Mouse (Mus musculus) lung, postnatal 10 days (tissue): ENCODE results near the gene Baat.
"Not testable (repeated sequence)": the region's sequence is repeated elsewhere in the genome, so short reads cannot be mapped to it uniquely, and the experiment has no call there.

ENCODE experiments used
- DNase-seq: peaks from one replicate; pipeline ENCODE4 v3.0.0; 2021

The Baat gene

DNA sequence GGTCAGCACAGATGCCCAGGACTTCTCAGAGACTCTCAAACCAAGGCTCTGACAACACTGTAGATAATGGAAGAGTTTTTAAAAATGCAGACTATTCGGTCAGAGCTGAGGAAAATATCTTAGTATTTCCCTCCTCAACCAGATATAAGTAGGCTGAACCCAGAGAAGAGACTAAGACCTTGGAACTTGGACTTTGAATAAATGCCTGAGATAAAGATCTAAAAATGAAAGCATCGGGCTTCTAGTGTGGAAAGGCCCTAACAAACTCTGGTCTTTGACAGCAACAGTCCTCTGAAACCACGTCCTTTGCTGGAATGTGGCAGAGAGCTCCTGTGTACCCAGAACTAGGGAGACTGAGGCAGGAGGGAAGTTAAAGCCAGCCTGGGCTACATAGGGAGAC lies at the start of gene Baat:
Gene Baat, minus strand, starts transcription at position 172 of the 400 bp plus-strand sequence.
- DNase-seq: no peak

DNA sequence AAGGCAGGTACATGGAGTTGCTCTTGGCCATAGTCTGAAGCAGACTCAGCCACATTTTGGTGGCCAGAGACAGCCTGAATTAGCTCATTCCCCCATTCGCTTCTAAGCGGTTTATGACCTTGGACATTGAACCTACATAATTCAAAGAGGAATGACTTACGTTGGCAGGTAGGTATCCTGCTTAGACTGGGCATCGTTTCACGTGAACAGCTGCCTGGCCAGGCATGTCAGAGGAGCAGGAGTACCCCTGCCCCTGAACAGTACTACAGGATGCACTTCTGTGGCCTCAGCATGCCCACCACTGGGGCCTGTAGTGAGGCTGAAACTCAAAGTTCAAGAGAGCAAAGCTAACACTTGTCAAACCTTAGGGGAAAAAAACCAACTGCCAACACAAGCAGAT lies 47.0 kb upstream of the Baat start:
- DNase-seq: no peak

DNA sequence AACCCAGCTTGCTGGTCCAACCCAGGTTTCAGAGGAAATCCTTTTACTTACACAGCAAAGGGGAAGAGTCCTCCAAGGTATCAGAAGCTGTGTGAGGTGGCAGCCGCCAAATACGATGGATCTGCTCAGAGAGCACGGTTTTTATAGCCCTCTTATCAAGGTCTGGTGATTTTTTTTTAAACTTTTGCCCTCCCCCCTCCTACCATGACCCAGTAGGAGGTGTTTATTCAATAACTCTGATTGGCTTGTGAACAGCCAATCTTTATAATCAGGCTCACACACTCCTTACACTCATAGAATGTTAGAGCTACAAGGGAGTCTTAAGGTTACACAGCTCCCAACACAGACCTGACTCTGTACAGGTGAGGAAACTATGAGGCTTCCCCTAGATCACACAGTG lies 43.0 kb upstream of the Baat start, which contains the start of gene Aldob:
Gene Aldob, minus strand, starts transcription at position 164 of the 400 bp plus-strand sequence.
- no peak for DNase-seq

DNA sequence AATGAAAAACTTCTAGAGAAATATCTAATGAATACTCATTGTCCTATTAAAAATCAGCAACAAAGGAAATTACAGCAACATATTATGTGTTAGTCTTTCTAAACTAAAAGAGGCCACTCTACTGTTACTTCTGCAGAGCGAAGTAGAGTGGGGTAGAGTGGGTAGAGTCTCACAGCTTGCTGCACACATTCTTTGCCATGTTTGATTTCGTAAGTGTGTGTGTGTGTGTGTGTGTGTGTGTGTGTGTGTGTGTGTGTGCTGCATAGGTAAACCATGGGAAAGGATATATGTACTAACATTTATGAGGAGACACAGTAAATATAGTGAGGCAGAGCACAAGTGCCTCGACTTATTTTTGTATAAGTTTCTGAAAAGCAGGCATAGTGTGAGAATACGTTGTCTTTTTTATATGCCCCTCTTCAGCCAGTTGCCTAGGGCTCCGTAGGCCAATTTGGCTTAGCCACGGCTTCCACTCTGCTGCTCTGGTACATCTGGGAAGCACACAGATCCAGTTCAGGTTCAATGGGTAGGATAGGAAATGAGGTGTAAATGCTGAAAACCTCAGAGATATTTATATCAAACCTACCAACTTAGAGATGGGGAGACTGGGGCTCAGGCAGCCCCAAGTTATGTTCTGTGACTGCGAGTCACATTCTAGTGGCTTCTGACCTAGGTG lies 41.3 kb upstream of the Baat start:
- no peak for DNase-seq

DNA sequence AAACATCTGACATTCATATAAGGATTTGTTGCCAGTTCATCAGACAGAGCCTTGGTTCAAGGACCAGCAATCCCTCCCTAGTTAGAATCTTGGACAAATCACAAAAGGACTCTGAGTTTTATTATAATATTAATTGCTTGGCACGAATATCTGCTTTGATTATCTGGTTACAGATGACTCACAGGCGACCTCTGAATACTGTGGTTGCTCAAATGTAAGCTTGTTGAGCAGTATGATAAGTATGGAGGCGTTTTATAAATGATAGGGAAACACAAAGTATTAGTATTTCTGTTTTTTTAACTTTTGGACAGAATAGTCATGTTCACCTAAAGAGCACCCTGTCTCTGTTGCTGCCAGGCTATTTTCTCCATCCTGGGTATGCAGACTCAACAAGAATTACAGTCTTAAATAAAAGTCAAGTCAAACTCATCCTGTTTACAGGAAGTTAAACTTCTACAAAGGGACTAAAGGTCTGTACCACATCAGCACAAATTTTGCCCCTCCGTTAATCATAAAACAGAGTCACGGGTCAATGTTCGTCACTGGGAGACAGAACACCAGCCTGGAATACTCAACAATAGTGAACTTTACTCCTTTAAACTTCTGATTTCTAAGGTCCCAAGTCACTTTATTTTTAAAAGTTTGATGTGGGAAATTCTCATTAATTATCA lies 40.7 kb upstream of the Baat start:
- no peak for DNase-seq

DNA sequence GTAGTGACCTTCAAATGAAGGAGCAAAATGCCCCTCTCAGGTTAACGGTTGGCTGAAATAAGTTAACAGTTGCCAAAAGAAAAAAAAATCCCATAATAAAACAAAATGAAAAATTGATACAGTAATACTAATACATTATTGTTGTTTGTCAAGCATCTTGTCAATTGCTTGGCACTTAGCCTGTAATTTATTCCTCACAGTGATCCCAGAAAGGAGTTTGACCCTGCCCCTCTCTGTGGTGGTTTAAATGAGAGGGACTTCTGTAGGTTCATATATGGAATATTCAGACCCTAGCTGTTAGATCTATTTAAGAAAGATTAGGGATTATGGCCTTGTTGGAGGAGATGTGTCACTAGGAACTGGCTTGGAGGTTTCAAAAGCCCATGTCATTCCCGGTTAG lies 39.7 kb upstream of the Baat start:
- DNase-seq: no peak

DNA sequence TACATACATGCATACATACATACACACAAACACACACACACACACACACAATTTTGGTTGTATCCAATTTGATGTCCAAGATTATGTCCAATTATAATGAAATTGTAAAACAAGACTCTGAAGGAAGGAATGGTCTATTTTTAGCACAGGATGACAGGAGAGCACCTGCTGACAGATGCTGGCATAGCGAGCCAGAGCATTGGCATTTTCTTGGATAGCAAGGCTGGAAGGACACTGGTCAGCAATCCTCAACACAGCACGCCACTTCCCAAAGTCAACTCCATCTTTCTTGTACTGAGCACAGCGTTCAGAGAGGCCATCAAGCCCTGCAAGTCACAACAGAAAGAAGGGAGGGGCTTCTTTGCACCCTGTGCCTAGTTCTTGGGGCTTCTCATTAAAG lies 34.6 kb upstream of the Baat start:
- no peak for DNase-seq

DNA sequence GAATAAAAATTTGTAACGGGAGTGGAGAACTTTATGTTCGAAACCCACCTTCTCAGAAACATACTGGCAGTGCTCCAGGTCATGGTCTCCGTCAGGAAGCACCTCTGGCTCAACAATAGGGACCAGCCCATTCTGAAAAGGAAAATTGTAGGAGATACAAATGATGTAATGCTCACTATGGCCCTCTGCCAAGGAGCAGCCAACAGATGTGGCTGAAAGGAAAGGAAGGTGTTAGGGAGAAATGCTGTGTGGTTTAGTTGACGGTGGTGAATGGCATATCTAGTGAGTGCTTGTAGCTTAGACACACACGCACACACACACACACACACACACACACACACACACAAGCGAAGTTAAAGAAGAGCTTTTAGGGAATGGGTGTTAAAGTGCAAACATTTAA lies 33.3 kb upstream of the Baat start:
- DNase-seq: peak; percentile 49

DNA sequence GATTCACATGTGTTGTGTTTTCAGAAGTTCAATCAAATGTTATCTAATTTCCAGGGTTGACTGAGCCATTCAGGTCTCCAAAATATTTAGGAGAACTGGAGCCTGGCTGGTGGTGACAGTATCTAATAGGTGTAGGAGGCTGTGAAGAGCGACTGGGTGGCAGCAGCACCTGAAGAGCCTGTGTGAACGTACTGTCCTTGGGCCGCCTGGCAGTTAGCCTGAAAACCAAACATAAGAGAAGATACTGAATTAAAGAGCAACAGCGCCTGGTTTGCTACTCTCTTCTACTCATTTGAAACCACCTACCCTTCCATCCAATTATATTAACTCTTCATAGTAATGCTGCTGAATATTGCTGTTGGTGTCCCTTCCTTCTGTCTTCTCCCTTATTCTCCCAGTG lies 30.3 kb upstream of the Baat start:
- DNase-seq: no peak

DNA sequence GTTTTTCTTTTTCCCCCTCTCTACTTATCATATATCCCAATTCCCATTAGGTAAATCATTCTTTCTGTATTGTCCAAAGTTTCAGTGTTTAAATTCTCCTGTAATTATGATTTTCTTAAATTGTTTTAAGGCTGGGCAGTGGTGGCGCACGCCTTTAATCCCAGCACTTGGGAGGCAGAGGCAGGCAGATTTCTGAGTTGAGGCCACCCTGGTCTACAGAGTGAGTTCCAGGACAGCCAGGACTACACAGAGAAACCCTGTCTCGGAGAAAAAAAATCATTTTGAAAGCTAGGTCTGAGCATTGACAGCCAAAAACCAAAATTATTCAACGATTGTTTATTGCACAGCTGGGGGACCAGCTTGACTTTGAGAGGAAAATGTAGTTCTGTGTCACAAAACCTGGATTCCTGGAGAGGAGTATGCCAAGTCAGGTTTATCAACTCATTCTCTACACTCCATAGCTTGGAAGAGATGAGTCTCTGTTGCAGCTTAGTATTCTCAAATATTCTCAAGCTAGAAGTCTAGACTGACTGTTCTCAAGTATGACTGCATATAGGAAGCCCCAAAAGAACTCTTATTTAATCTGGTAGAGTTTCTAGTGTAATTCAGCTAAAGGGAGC lies 29.4 kb upstream of the Baat start:
- DNase-seq: no peak

DNA sequence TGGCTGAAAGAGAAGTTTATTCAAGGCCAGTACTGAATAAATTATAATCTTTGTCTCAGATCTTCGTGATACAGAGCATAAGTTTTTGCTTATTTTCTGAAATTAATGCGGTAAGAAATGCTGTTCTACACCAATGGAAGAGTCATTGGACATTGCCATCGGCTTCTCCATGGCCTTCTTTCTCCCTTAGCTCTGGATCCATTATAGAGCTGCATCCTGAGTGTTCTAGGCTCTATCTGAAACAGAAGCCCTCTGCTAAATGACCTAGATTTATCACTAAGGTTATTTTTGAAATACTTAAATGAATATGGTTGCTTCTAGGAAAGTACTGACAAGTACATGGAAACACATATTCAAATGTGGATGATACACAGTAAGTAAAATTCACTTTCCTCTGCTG lies 28.7 kb upstream of the Baat start:
- DNase-seq: no peak

DNA sequence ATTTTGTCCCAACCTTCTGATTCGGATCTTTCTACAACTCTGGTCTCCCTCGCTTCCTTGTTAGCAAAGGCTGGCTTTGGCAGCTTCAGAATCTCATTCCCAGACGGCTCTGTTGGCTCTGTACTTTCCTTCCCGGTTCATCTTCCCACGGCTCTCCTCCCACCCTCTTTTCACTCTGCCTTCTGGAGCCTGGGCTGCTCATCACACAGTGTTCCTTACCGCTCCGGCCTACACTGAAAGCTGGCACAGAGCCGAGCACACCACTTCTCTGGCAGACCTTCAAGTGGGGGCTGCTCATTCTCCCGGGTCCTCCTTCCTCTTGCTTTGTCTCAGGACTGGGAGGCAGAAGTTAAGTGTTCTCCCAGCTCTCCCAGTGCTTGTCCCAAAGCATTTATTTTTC lies 16.2 kb upstream of the Baat start:
- no peak for DNase-seq

DNA sequence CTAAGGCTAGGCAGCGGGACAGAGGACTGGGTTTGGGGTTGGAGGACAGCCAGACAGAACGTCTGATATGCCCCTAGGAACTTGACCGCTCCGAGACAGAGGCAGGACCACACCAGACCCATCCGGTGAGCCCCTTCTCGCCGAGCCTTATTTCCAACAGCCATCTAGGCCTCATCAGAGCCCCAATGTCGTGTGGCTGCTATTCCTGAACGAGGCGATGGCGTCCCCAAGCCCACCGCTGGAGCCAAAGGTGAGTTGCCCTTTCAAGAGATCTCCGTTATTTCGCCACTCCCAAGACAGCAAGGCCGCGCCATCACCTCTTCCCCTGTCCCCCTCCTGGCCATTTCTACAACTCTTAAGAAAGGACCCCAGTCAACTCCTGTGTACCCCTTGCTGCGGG lies 15.0 kb upstream of the Baat start:
- DNase-seq: no peak

DNA sequence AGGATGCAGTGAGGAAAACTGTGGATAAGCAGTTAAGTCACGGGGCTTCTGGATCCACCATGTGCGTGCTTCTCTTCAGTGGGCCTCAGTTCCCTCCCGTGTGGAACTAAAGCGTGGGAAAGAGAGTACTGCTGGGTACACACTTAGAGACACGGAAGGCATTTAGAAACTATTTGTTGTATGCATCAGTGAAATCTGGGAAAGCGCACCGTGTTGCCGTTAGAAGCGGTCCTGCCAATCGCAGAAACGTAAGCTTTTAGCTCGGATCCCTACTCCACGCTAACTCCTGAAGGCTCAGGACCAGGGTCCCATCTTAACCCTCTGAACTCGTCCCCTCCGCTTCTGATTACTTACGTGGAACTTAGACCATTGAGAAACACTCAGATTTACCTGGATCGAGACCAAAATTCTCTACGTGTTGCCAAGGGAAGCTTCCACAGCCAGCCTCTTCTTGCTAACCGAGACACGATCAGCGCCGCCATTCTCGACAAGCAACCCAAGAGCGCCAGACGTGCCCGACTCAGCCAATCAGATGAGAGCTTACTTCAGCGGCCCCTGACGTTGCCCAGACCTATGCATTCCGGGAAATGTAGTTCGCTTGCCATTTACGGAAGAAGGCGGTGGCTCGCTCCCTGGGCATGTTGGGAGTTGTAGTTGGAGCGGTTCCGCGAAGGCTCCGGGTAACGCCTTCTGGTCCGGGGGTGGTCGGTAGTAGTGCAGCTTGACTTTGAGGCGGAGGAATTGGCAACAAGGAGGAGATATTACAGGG lies 14.4 kb upstream of the Baat start, which contains the start of the genes Mrpl50 and Zfp189:
Gene Mrpl50, minus strand, starts transcription at position 522 of the 769 bp plus-strand sequence.
Gene Zfp189, plus strand, starts transcription at position 605 of the 769 bp plus-strand sequence.
- peak; percentile 96 for DNase-seq

DNA sequence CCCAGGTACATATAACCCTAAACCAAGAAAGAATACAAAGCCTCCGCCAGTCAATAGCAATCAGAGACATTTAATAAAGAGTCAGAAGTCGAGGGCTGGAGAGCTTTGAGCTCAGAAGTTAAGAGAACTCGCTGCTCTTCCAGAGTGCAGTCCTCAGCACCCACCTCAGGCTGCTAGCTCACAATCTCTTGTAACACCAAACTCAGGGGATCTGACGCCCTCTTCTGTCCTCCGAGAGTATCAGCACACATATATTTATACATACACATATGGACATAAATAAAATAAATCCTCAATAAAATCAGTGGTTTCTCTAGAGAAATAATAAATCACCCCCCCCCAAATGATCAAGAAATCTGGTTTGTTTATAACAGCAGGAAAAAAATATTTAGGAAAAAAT lies 13.1 kb upstream of the Baat start:
- no peak for DNase-seq

DNA sequence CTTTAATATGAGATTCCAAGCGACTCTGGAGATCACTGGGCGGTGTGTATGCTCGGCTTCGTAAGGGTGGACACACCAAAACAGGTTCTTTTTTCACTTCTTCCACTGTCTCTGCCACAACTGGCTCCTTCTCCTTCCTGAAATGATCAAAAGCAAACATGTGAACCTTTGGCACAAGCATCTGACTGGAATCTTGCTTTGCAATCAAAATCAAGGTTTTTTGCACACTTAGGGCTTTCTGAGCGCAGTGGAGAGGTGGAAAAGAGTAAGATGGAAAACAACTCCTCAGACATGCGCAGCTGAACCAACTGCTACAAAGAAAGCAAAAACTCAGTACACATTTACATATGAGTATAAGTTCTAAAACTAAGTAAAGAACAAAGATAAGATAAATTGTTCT lies 8.1 kb upstream of the Baat start:
- DNase-seq: no peak

DNA sequence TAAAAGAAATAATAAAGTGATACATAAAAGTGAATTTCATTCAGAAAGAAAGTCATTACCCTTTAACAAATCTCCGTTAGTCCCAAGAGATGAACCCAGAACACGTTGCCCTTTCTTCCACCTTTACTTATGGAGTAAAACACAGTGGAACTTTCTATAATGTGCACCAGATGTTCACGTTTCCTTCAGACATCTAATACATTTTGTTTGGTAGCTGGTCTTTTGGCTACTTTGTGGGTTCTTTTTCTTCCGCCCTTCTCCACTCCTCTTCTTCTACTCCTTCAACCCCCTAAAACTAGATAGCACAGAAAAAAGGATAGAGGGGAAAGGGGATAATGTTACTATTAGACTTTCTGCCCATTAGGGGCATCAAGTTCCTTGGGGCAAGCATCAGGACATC lies 6.3 kb upstream of the Baat start:
- no peak for DNase-seq

DNA sequence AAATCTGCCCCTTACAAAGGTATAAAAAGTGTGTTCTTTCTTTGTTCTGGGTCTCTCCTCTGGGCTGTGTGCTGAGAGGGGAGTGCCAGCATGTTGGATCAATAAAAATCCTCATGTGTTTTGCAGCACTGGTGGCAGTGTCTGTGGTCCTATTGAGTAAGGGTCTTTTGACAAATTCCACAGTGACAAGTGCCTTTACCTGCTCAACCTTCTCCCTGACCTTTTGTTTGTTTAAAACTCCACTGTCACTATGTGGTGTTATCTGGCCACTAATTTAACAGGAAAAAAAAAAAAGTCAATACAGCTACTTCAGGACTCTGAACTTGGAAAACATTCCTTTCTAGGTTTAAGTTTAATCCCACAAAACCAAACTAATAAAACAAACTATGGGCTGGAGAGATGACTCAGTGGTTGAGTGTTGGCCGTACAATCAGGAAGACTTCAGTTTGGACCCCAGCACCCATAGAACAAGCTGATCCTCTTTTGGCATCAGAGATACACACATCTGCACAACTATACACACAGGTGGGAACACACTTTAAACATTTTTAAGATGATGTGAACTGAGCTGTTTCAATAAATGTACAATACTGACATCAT lies 4.0 kb upstream of the Baat start:
- DNase-seq: not testable (repeated sequence)

DNA sequence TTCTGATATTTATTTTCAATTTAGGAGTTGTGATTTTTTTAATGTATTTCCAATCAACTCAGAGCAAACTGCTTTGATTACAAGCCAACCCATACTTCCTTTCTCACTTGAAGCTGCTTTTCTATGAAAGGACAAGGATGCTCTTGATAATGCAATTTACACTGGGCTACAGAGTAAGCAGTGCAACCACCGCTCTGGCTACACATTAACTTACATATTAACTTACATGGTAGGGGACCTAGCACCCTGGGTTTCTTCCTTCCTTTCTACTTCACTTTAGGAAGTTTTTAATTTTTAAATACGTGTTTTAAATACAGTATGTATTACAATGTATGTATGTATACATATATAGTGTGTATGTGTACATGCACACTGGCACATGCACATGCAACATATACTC lies 2.8 kb upstream of the Baat start:
- no peak for DNase-seq

DNA sequence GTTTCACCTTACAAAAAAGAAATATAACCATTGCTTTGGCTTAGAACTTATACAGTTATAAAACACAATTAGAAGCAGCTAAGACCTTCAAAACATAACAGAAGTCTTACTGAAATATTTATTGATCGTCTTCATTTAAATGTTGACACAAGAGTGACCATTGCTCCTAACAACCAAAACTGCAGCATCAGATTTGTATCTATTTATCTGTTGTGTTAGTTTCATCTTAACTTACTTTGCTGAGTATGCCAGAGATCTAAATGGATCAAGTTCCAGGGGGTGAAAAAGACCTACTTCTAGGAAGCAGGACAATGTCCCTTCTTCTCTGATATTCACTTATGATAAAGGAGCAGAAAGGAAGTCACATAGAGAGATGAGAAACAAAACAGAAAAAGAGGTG lies 2.8 kb downstream of the Baat start:
- DNase-seq: no peak

DNA sequence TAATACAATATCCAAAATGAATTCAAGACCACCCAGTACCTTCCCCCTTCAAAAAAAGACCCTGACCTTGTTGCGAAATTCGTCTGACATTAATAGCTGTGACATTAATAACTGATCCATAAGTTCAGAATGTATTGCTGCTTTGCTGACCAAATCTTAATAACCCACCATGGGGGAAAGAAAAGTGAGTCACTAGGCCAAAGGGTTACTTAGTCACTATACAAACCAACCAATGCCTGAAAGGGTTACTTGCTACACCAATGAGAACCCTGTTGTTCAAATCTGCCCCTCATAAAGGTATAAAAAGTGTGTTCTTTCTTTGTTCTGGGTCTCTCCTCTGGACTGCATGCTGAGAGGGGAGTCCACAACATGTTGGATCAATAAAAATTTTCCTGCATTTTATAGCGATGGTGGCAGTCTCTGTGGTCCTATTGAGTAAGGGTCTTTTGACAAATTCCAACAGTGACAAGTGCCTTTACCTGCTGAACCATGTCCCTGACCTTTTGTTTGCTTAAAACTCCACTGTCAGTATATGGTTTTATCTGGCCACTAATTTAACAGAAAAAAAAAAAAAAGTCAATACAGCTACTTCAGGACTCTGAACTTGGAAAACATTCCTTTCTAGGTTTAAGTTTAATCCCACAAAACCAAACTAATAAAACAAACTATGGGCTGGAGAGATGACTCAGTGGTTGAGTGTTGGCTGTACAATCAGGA lies 20.3 kb downstream of the Baat start:
- not testable (repeated sequence) for DNase-seq

DNA sequence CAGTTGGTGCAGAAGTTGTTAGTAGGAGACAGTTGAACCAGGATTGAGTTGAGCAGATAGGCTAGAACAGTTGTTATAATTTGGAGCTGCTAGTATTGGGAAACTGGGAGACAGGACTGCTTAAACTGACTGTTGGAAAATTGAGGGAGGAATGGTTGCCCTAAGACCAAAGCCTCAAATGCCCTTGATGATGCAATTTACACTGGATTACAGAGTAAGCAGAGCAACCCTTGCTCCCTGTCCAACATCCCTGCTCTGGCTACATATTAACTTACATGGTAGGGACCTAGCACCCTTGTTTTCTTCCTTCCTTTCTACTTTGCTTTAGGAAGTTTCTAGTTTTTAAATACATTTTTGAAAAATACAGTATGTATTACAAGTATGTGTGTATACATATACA lies 20.9 kb downstream of the Baat start:
- no peak for DNase-seq
